Mouse (Mus musculus) adrenal gland, adult (tissue): ENCODE data around the gene Cwc27.
A peak's percentile ranks its signal among the peaks of the same experiment; 100 is the strongest.

Source experiments
- DNase-seq, 2 experiments: peaks; one replicate each; pipeline ENCODE4 v3.0.0; 2022 to 2023; ENCODE audit warnings: low spot score in 1 of 2; ENCODE audit not compliant: inconsistent age in 2 of 2

Gene Cwc27

GRCm38 (mm10) chr13:104787260-104787659, 29.7 kb downstream of the Cwc27 start:
- DNase-seq, result no peak

GRCm38 (mm10) chr13:104779104-104779670, 37.8 kb downstream of the Cwc27 start:
- DNase-seq, result peak in 1 of 2 experiments; percentile 19

GRCm38 (mm10) chr13:104763193-104763592, 53.7 kb downstream of the Cwc27 start:
- DNase-seq, result no peak

GRCm38 (mm10) chr13:104762401-104762800, 54.5 kb downstream of the Cwc27 start:
- no peak for DNase-seq

- DNase-seq, result no peak
Observed at GRCm38 (mm10) chr13:104759381-104759780, 57.6 kb downstream of the Cwc27 start.

GRCm38 (mm10) chr13:104747032-104747431, 69.9 kb downstream of the Cwc27 start:
- DNase-seq, result no peak

GRCm38 (mm10) chr13:104742866-104743265, 74.1 kb downstream of the Cwc27 start:
- no peak for DNase-seq

- DNase-seq, result peak in 1 of 2 experiments; percentile 7
Observed at GRCm38 (mm10) chr13:104729261-104730046, 87.5 kb downstream of the Cwc27 start.

- no peak for DNase-seq
Observed at GRCm38 (mm10) chr13:104727681-104728080, 89.3 kb downstream of the Cwc27 start.

GRCm38 (mm10) chr13:104720133-104720532, 96.8 kb downstream of the Cwc27 start:
- DNase-seq, result no peak

GRCm38 (mm10) chr13:104694612-104695355, 122.2 kb downstream of the Cwc27 start:
- peak; percentile 20 to 62 for DNase-seq

GRCm38 (mm10) chr13:104692710-104693109, 124.2 kb downstream of the Cwc27 start:
- DNase-seq, result no peak

GRCm38 (mm10) chr13:104685537-104685936, 131.4 kb downstream of the Cwc27 start:
- DNase-seq, result no peak

GRCm38 (mm10) chr13:104684361-104685011, 132.5 kb downstream of the Cwc27 start:
- no peak for DNase-seq

- DNase-seq, result peak in 1 of 2 experiments; percentile 50
Observed at GRCm38 (mm10) chr13:104681212-104681611, 135.7 kb downstream of the Cwc27 start.

- no peak for DNase-seq
Observed at GRCm38 (mm10) chr13:104661188-104661587, 155.8 kb downstream of the Cwc27 start.

GRCm38 (mm10) chr13:104660042-104660680, 156.8 kb downstream of the Cwc27 start:
- DNase-seq, result no peak

- DNase-seq, result no peak
Observed at GRCm38 (mm10) chr13:104656666-104657272, 160.2 kb downstream of the Cwc27 start.

GRCm38 (mm10) chr13:104655137-104655536, 161.8 kb downstream of the Cwc27 start:
- DNase-seq, result peak in 1 of 2 experiments; percentile 36

GRCm38 (mm10) chr13:104651763-104652162, 165.2 kb downstream of the Cwc27 start:
- no peak for DNase-seq
